Mouse (Mus musculus) intestine, embryonic 16.5 days (tissue): ENCODE results near the gene Atxn2l. TPM values are rescaled to one million over a fixed set of nuclear protein-coding genes. Genes with fewer than 3 reads are reported as not detected.

Experiments used
- ATAC-seq: fragments of 200-750 bp; cut with Nextera tagmentation; 2 replicates; pipeline ENCODE4 v1.8.0; 2017; ENCODE audit warnings: moderate TSS enrichment, moderate library complexity
- H3K27ac ChIP-seq: fragments of 300-500 bp; sonication (generic); 2 replicates; pipeline ENCODE4 v1.5.1; 2014; ENCODE audit warnings: mild to moderate bottlenecking, low read length
- H3K27me3 ChIP-seq: fragments of 300-500 bp; sonication (generic); replicated peaks from 2 replicates; pipeline ENCODE4 v1.6.1; 2014; ENCODE audit warnings: low read length, control low read depth, mixed read lengths; ENCODE audit not compliant: control insufficient read depth, insufficient read depth
- H3K36me3 ChIP-seq: fragments of 300-500 bp; sonication (generic); 2 replicates; pipeline ENCODE4 v1.6.1; 2014; ENCODE audit warnings: low read length, control low read depth; ENCODE audit not compliant: control insufficient read depth, insufficient read depth
- H3K4me1 ChIP-seq: fragments of 300-500 bp; sonication (generic); 2 replicates; pipeline ENCODE4 v1.6.1; 2014; ENCODE audit warnings: low read length, control low read depth, mixed read lengths; ENCODE audit not compliant: control insufficient read depth, insufficient read depth
- H3K4me2 ChIP-seq: fragments of 300-500 bp; sonication (generic); 2 replicates; pipeline ENCODE4 v1.6.1; 2014; ENCODE audit warnings: low read depth, low read length, control low read depth
- H3K4me3 ChIP-seq: fragments of 300-500 bp; sonication (generic); 2 replicates; pipeline ENCODE4 v1.5.1; 2014; ENCODE audit warnings: mild to moderate bottlenecking, low read length
- H3K9ac ChIP-seq: fragments of 300-500 bp; sonication (generic); 2 replicates; pipeline ENCODE4 v1.6.1; 2014; ENCODE audit warnings: low read depth, low read length
- H3K9me3 ChIP-seq: fragments of 300-500 bp; sonication (generic); 2 replicates; pipeline ENCODE4 v1.6.1; 2016; ENCODE audit warnings: low read length, control low read depth; ENCODE audit not compliant: control insufficient read depth
- WGBS: fragments of 180-500 bp; shearing (Covaris S2); extraction: QIAGEN DNeasy Blood & Tissue Kit; methylation state at CpG from one replicate; pipeline ENCODE4 v1.1.7; 2014; 5-methylcytosine and 5-hydroxymethylcytosine counted together
- polyA plus RNA-seq: library from polyadenylated mRNA; unstranded; fragments of >200 nt; fragmentation: Nextera tagmentation; extraction: Ambion mirVana; gene quantifications from 2 replicates; pipeline ENCODE4 v1.2.1, GENCODE M21; 2015

Atxn2l gene
- polyA plus RNA-seq, 1 experiment from 2014 or later: 25.8 TPM

DNA sequence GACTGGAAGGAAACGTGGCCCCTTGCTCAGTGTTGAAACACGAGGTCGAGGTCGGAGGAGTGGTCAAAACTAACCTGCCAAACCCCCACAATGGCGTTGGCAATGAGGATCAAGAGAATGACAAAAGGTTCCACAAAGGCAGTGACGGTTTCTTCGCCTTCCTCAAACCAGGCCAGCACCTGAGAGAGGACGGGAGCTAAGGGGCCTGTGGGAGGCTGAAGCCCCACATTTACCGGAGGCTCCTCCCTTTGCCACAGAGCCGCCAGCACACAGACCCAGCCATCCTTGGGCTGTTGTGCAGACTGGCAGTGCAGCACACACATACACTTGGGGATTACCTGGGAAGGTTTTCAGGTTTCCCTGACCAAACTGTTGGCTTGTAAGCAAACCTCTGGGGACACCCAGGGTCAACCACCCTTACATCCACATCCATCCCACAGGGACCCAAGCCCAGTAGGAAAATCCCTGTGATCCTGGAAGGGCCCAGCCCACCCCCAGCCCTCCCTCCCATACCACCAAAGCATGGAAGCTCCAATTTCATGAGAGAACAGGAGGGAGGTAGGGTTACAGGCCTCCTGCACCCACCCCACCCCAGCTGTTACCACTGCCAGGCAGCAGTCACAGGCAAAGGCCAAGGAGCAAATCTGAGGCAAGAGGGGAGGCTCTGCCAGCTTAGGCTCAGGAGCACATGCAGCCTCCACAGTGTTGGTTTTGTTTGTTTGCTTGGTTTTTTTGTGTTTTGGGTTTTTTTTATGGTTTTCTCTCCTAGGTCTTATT is 42.4 kb downstream of the Atxn2l start:
- H3K9ac ChIP-seq: no peak overlapping the region
- no peak for ATAC-seq

DNA sequence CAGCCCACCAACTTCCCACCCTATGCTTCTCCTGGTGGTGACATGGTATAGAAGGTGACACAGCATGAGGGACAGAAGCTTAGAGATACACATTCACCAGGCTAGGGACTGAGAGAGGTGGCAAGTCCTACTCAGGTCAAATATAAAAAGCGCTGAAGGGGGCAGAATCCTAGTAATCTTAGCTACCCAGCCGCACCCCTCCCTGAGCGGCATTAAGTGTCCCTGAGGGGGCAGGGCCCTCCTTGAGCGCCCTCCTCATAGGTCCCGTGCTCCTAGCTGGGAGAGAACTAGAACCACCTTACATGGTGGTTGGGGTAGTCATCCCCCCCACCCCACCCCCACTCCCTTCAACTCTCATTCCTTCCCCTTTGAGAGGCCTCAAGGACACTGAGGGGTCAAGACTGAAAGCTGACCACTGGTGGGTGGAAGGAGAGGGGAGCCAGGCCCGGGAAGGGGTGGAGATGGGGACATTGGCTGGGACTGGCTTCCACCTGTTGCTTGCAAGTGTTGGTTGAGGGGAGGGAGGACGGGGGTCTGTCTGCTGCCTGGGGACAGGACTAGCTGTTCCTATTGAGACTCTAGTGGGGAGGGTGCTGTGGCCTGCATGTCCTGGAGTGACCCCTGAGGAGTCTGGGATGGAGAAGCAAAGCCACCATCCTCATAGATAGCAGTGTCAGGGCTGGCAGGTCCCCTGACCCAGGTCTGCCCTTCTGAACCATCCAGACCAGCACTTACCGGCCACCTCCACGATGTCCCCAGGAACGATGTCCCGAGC is 44.2 kb downstream of the Atxn2l start:
- Histone ChIP-seq H3K4me3 (no peak overlapping the region), H3K9me3 (no peaks in the 10 kb centered on the region), H3K4me1 (peaks cover 3% of the 10 kb centered on the region; the same call in 1 of the 2 replicates), H3K9ac (no peak overlapping the region), H3K36me3 (no peaks in the 10 kb centered on the region), H3K4me2 (no peak overlapping the region), H3K27me3 (no peaks in the 10 kb centered on the region), H3K27ac (no peak overlapping the region)
- ATAC-seq: no peak; the same call in 1 of the 2 replicates
- WGBS: 85% methylated on average over 11 of the region's 11 CpGs

More for the DNA sequence above, 42.4 kb downstream of the Atxn2l start:
- no peak overlapping the region for H3K4me2 ChIP-seq
- no peak overlapping the region for H3K27ac ChIP-seq
- 56% methylated on average over 10 of the region's 10 CpGs for WGBS
- H3K4me1 ChIP-seq: peaks cover 8% of the 10 kb centered on the region
- no peak overlapping the region for H3K4me3 ChIP-seq
- no peaks in the 10 kb centered on the region for H3K36me3 ChIP-seq
- no peaks in the 10 kb centered on the region for H3K9me3 ChIP-seq
- no peaks in the 10 kb centered on the region for H3K27me3 ChIP-seq

DNA sequence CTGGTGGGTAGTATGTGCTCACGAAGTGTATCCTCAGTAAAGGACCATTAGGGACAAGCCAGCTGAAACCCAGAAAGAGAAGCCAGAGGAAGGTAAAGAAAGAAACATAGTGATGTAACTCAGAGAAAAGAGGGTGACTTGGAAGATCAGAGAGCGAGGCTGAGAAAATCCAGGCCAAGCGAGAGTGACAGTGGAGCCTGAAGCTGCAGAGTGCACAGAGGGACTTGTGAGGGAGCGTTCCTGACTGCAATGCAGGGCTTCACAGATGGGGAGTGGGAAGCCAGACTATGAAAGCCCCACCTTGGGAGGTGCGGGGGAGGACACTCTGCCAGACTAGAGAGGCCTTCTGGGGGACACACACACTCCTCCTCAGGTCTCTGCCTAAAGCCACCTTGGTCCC is 45.0 kb downstream of the Atxn2l start:
- Histone ChIP-seq H3K9ac (no peak overlapping the region), H3K36me3 (no peaks in the 10 kb centered on the region), H3K4me3 (no peak overlapping the region), H3K9me3 (no peaks in the 10 kb centered on the region), H3K27me3 (no peaks in the 10 kb centered on the region), H3K27ac (no peak overlapping the region), H3K4me2 (no peak overlapping the region), H3K4me1 (peaks cover 3% of the 10 kb centered on the region; the same call in 1 of the 2 replicates)
- 75% methylated on average over 5 of the region's 5 CpGs for WGBS
- ATAC-seq: no peak; the same call in 1 of the 2 replicates

- H3K27me3 ChIP-seq: no peaks in the 10 kb centered on the region
- no peaks in the 10 kb centered on the region for H3K9me3 ChIP-seq
- no peak overlapping the region for H3K4me3 ChIP-seq
- H3K9ac ChIP-seq: no peak overlapping the region
- no peak overlapping the region for H3K27ac ChIP-seq
- H3K4me2 ChIP-seq: no peak overlapping the region
- peaks cover 3% of the 10 kb centered on the region; the same call in 1 of the 2 replicates for H3K4me1 ChIP-seq
- ATAC-seq: no peak
- WGBS: 89% methylated on average over 17 of the region's 17 CpGs
- no peaks in the 10 kb centered on the region for H3K36me3 ChIP-seq
These were observed 46.6 kb downstream of the Atxn2l start for GRCm38 (mm10) chr7:126456382-126457266.

GRCm38 (mm10) chr7:126455242-126455641 is 48.0 kb downstream of the Atxn2l start:
- Histone ChIP-seq H3K4me1 (peaks cover 3% of the 10 kb centered on the region; the same call in 1 of the 2 replicates), H3K9ac (no peak overlapping the region), H3K36me3 (no peaks in the 10 kb centered on the region), H3K4me3 (no peak overlapping the region), H3K27me3 (no peaks in the 10 kb centered on the region), H3K4me2 (no peak overlapping the region), H3K9me3 (no peaks in the 10 kb centered on the region), H3K27ac (no peak overlapping the region)
- 80% methylated on average over 2 of the region's 2 CpGs for WGBS
- ATAC-seq: no peak

GRCm38 (mm10) chr7:126453861-126454260 is 49.4 kb downstream of the Atxn2l start:
- Histone ChIP-seq H3K4me3 (no peak overlapping the region), H3K9me3 (no peaks in the 10 kb centered on the region), H3K27ac (no peak overlapping the region), H3K4me2 (no peak overlapping the region), H3K36me3 (no peaks in the 10 kb centered on the region), H3K9ac (no peak overlapping the region), H3K4me1 (peaks cover 3% of the 10 kb centered on the region; the same call in 1 of the 2 replicates), H3K27me3 (no peaks in the 10 kb centered on the region)
- 61% methylated on average over 7 of the region's 7 CpGs for WGBS
- ATAC-seq: no peak

DNA sequence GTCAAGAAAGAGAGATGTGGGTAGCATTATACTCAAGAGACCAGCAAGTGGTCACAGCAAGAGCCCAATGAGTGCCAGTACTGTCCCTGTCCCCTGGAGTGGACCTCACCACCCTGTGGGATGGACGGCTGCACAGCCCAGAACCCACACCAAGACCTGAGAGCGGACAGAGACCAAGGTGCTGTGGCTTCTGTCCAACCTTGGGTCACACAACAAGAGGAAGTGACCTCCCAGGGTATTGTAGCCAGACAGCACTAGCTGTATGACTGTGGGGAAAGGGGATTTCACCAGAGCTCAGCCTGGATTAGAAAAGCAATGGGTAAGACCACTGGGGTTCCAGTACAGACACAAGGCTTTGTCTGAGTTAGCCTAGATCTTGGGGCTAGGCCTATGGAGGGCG is 51.0 kb downstream of the Atxn2l start:
- no peaks in the 10 kb centered on the region for H3K36me3 ChIP-seq
- no peak overlapping the region for H3K27ac ChIP-seq
- H3K27me3 ChIP-seq: no peaks in the 10 kb centered on the region
- no peaks in the 10 kb centered on the region for H3K9me3 ChIP-seq
- H3K4me3 ChIP-seq: no peak overlapping the region
- no peak for ATAC-seq
- H3K4me1 ChIP-seq: no peaks in the 10 kb centered on the region
- 88% methylated on average over 3 of the region's 3 CpGs for whole genome bisulfite sequencing
- no peak overlapping the region for H3K9ac ChIP-seq
- no peak overlapping the region for H3K4me2 ChIP-seq

- Histone ChIP-seq H3K27ac (no peak overlapping the region), H3K27me3 (no peaks in the 10 kb centered on the region), H3K4me3 (no peak overlapping the region), H3K36me3 (0 out of 2 replicates have a peak, but pooled peaks cover 1% of the 10 kb centered on the region), H3K4me1 (no peaks in the 10 kb centered on the region), H3K9ac (no peak overlapping the region), H3K4me2 (no peak overlapping the region), H3K9me3 (no peaks in the 10 kb centered on the region)
- WGBS: 91% methylated on average over 6 of the region's 6 CpGs
- no peak for ATAC-seq
These were observed 52.6 kb downstream of the Atxn2l start for GRCm38 (mm10) chr7:126450641-126451040.

- no peaks in the 10 kb centered on the region for H3K9me3 ChIP-seq
- H3K4me3 ChIP-seq: no peak overlapping the region
- ATAC-seq: no peak
- no peak overlapping the region for H3K9ac ChIP-seq
- H3K27ac ChIP-seq: no peak overlapping the region
- peaks cover 8% of the 10 kb centered on the region for H3K36me3 ChIP-seq
- H3K4me2 ChIP-seq: no peak overlapping the region
- 88% methylated on average over 18 of the region's 18 CpGs for WGBS
- H3K4me1 ChIP-seq: no peaks in the 10 kb centered on the region
- H3K27me3 ChIP-seq: no peaks in the 10 kb centered on the region
These were observed 53.2 kb downstream of the Atxn2l start for GRCm38 (mm10) chr7:126449991-126450390.
